Mouse (Mus musculus): ENCODE data around the gene Gm20489.

Gm20489 gene

GRCm38 (mm10) chrX:101260441-101261325 lies 8.1 kb downstream of the Gm20489 start:
- no peak for DNase-seq

GRCm38 (mm10) chrX:101256603-101257002 lies 12.2 kb downstream of the Gm20489 start:
- DNase-seq, result peak in 1 of 2 experiments; percentile 34

GRCm38 (mm10) chrX:101254740-101255139 lies 14.1 kb downstream of the Gm20489 start:
- DNase-seq, result no peak

GRCm38 (mm10) chrX:101253952-101254729 lies 14.7 kb downstream of the Gm20489 start, which contains the start of gene Foxo4:
TSS of gene Foxo4 (plus strand) at chrX:101254528.
- peak; percentile 93 to 95 for DNase-seq

GRCm38 (mm10) chrX:101245011-101245410 lies 23.8 kb downstream of the Gm20489 start:
- no peak for DNase-seq

GRCm38 (mm10) chrX:101222796-101223162 lies 46.0 kb downstream of the Gm20489 start:
- no peak for DNase-seq

- peak; percentile 81 to 93 for DNase-seq
Measured at GRCm38 (mm10) chrX:101221834-101222795, 46.7 kb downstream of the Gm20489 start, which contains the start of gene Snx12. TSS of gene Snx12 (minus strand) at chrX:101222563.
